ENCODE assay signal across 8 mouse cellular contexts in genomic region chr8:84661961-84662571, GRCm38 (mm10). TPM values are rescaled to one million over a fixed set of nuclear protein-coding genes. Genes with fewer than 3 reads are reported as not detected.
A peak's percentile ranks its signal among the peaks of the same experiment; 100 is the strongest.
DNase-seq lines count a peak whose midpoint lies in the region; ATAC-seq and TF ChIP-seq lines count a peak whose summit lies in the region.

No protein-coding gene starts in this region.

- TF ChIP-seq EP300 in heart, adult 2 months (IDR thresholded peaks at IDR 0.05; ENCODE audit: insufficient read depth, low read depth, low read length) = no peak

- H3K79me2 ChIP-seq in heart, adult 2 months (replicated peaks; ENCODE audit: control insufficient read depth, insufficient read depth, low read length) = no peaks in the 10 kb centered on the region

- H3K27ac ChIP-seq in heart, adult 2 months = peak overlapping the region; percentile 96
- peak overlapping the region; percentile 84 for H3K27ac ChIP-seq in hindbrain, embryonic 14.5 days
- H3K27ac ChIP-seq in liver, embryonic 12.5 days = peak overlapping the region; percentile 98
- H3K27ac ChIP-seq in neural tube, embryonic 14.5 days (ENCODE audit: low read depth, low read length) = peak overlapping the region; percentile 84

- no peak for TF ChIP-seq CTCF in heart, adult 2 months (IDR thresholded peaks at IDR 0.05)

- peak overlapping the region; percentile 93 for H3K9ac ChIP-seq in heart, adult 2 months (ENCODE audit: low read depth, low read length)
- H3K9ac ChIP-seq in hindbrain, embryonic 14.5 days = peak overlapping the region; percentile 71
- H3K9ac ChIP-seq in liver, embryonic 12.5 days = peak overlapping the region; percentile 92
- peak overlapping the region; percentile 76 for H3K9ac ChIP-seq in neural tube, embryonic 14.5 days (replicated peaks; ENCODE audit: low read depth, low read length)

- no peaks in the 10 kb centered on the region for H3K27me3 ChIP-seq in heart, adult 2 months (ENCODE audit: control insufficient read depth, insufficient read depth, low read length)
- H3K27me3 ChIP-seq in hindbrain, embryonic 14.5 days (ENCODE audit: control insufficient read depth, insufficient read depth, low read length) = no peaks in the 10 kb centered on the region
- H3K27me3 ChIP-seq in liver, embryonic 12.5 days (replicated peaks) = no peaks in the 10 kb centered on the region
- no peaks in the 10 kb centered on the region for H3K27me3 ChIP-seq in neural tube, embryonic 14.5 days (ENCODE audit: control insufficient read depth, insufficient read depth, low read length)

- no peak for DNase-seq in heart, adult 2 months
- DNase-seq in heart, adult 9 months (ENCODE audit: low spot score in 2 of 2) = no peak
- DNase-seq in MN1 (ENCODE audit: low spot score) = peak; percentile 57
- DNase-seq in hindbrain, embryonic 14.5 days (ENCODE audit: low spot score) = no peak
- peak; percentile 68 for DNase-seq in yolk sac, embryonic 10.5 days (ENCODE audit: low spot score)

- no peak for TF ChIP-seq POLR2A in heart, adult 2 months (IDR thresholded peaks at IDR 0.05; ENCODE audit: insufficient read depth, low read depth, low read length)

- peak overlapping the region; percentile 79 for H3K4me2 ChIP-seq in hindbrain, embryonic 14.5 days (replicated peaks)
- peak overlapping the region; percentile 98 for H3K4me2 ChIP-seq in liver, embryonic 12.5 days
- peak overlapping the region; percentile 88 for H3K4me2 ChIP-seq in neural tube, embryonic 14.5 days (ENCODE audit: low read depth, low read length)

- intact Hi-C loops in heart, adult 2 months (cut with DNase I) = loop anchor here (2.0 kb wide), 1 partner anchor 39 kb away; the partner anchor contains the start of gene Lyl1

- no peaks in the 10 kb centered on the region for H3K36me3 ChIP-seq in heart, adult 2 months (ENCODE audit: control insufficient read depth, insufficient read depth, low read length)
- H3K36me3 ChIP-seq in hindbrain, embryonic 14.5 days (replicated peaks; ENCODE audit: control insufficient read depth, insufficient read depth) = no peaks in the 10 kb centered on the region; the same call in 1 of the 2 replicates
- no peaks in the 10 kb centered on the region for H3K36me3 ChIP-seq in liver, embryonic 12.5 days
- no peaks in the 10 kb centered on the region for H3K36me3 ChIP-seq in neural tube, embryonic 14.5 days (ENCODE audit: control insufficient read depth, insufficient read depth, low read length)

- 0 out of 2 replicates have a peak, but pooled peaks have one; percentile 0 for ATAC-seq in erythroid progenitor cell, adult 5-6 weeks (replicated peaks; ENCODE audit: low FRiP score, poor library complexity, severe bottlenecking)
- peak; percentile 3 for ATAC-seq in hindbrain, embryonic 14.5 days (ENCODE audit: low FRiP score)
- 0 out of 2 replicates have a peak, but pooled peaks have one; percentile 1 for ATAC-seq in liver, embryonic 12.5 days
- ATAC-seq in neural tube, embryonic 14.5 days (ENCODE audit: low read depth) = peak; percentile 8; the same call in 1 of the 2 replicates

- H3K9me3 ChIP-seq in hindbrain, embryonic 14.5 days (ENCODE audit: control insufficient read depth, low read length) = no peaks in the 10 kb centered on the region
- no peaks in the 10 kb centered on the region for H3K9me3 ChIP-seq in liver, embryonic 12.5 days (replicated peaks)
- no peaks in the 10 kb centered on the region for H3K9me3 ChIP-seq in neural tube, embryonic 14.5 days (ENCODE audit: control insufficient read depth, low read length)

- no peaks in the 10 kb centered on the region; the same call in 1 of the 2 replicates for H3K4me1 ChIP-seq in heart, adult 2 months (ENCODE audit: control insufficient read depth, insufficient read depth, low read length)
- H3K4me1 ChIP-seq in hindbrain, embryonic 14.5 days (replicated peaks; ENCODE audit: control insufficient read depth, insufficient read depth, low read length) = peaks cover 45% of the 10 kb centered on the region
- H3K4me1 ChIP-seq in liver, embryonic 12.5 days = peaks cover 78% of the 10 kb centered on the region
- peaks cover 40% of the 10 kb centered on the region for H3K4me1 ChIP-seq in neural tube, embryonic 14.5 days (ENCODE audit: control insufficient read depth, insufficient read depth, low read length)

- WGBS in heart, adult 2 months = 1% methylated on average over 61 of the region's 61 CpGs
- WGBS in hindbrain, embryonic 14.5 days = under 1% methylated on average over 59 of the region's 61 CpGs
- 1% methylated on average over 60 of the region's 61 CpGs for WGBS in liver, embryonic 12.5 days (ENCODE audit: insufficient replicate concordance)
- WGBS in neural tube, embryonic 14.5 days = under 1% methylated on average over 61 of the region's 61 CpGs

- H3K4me3 ChIP-seq in heart, adult 2 months = peak overlapping the region; percentile 87
- H3K4me3 ChIP-seq in hindbrain, embryonic 14.5 days (replicated peaks; ENCODE audit: low read length) = peak overlapping the region; percentile 71
- peak overlapping the region; percentile 75 for H3K4me3 ChIP-seq in liver, embryonic 12.5 days
- peak overlapping the region; percentile 51 for H3K4me3 ChIP-seq in neural tube, embryonic 14.5 days (ENCODE audit: low read depth, low read length)

RNA-seq across cellular contexts. Expression of gene Ier2, which starts 0.6 kb away (rescaled TPM):
- total RNA-seq in heart, adult 2 months (2021) = 10 to 100 TPM; 11.8 to 13.0 TPM
- polyA plus RNA-seq in heart, adult 2 months (2012; rRNA removed) = 6.8 and 8.1 TPM in 2 replicates
- 10.9 and 16.2 TPM in 2 replicates for total RNA-seq in erythroid progenitor cell, adult 5-6 weeks (2015; ENCODE audit: low replicate concordance)
- 7.6 and 8.1 TPM in 2 replicates for total RNA-seq in erythroid progenitor cell, adult 5-6 weeks (2017; ENCODE audit: low replicate concordance)
- 17.4 and 20.1 TPM in 2 replicates for polyA plus RNA-seq in hindbrain, embryonic 14.5 days (2014; fragmentation: Nextera tagmentation; extraction: Ambion mirVana)
- 36.4 and 37.4 TPM in 2 replicates for polyA plus RNA-seq in liver, embryonic 12.5 days (2016; fragmentation: Nextera tagmentation; extraction: Ambion mirVana)
- polyA plus RNA-seq in neural tube, embryonic 14.5 days (2014; fragmentation: Nextera tagmentation; extraction: Ambion mirVana) = 14.4 and 20.9 TPM in 2 replicates

RNA-seq across cellular contexts. Expression of gene Trmt1, which starts 24.0 kb away (rescaled TPM):
- 10 to 100 TPM; 32.0 to 37.4 TPM for total RNA-seq in heart, adult 2 months (2021)
- polyA plus RNA-seq in heart, adult 2 months (2012; rRNA removed) = 39.9 and 50.8 TPM in 2 replicates
- 7.9 and 13.4 TPM in 2 replicates for total RNA-seq in erythroid progenitor cell, adult 5-6 weeks (2015; ENCODE audit: low replicate concordance)
- total RNA-seq in erythroid progenitor cell, adult 5-6 weeks (2017; ENCODE audit: low replicate concordance) = 18.4 and 23.1 TPM in 2 replicates
- 55.2 and 62.1 TPM in 2 replicates for polyA plus RNA-seq in hindbrain, embryonic 14.5 days (2014; fragmentation: Nextera tagmentation; extraction: Ambion mirVana)
- 57.3 and 62.0 TPM in 2 replicates for polyA plus RNA-seq in liver, embryonic 12.5 days (2016; fragmentation: Nextera tagmentation; extraction: Ambion mirVana)
- 59.8 and 70.2 TPM in 2 replicates for polyA plus RNA-seq in neural tube, embryonic 14.5 days (2014; fragmentation: Nextera tagmentation; extraction: Ambion mirVana)

RNA-seq across cellular contexts. Expression of gene Nacc1, which starts 25.6 kb away (rescaled TPM):
- total RNA-seq in heart, adult 2 months (2021) = 10 to 100 TPM; 30.5 to 31.0 TPM
- polyA plus RNA-seq in heart, adult 2 months (2012; rRNA removed) = 45.3 and 50.5 TPM in 2 replicates
- total RNA-seq in erythroid progenitor cell, adult 5-6 weeks (2015; ENCODE audit: low replicate concordance) = 24.3 and 25.6 TPM in 2 replicates
- 11.8 and 16.9 TPM in 2 replicates for total RNA-seq in erythroid progenitor cell, adult 5-6 weeks (2017; ENCODE audit: low replicate concordance)
- 17.8 and 18.1 TPM in 2 replicates for polyA plus RNA-seq in hindbrain, embryonic 14.5 days (2014; fragmentation: Nextera tagmentation; extraction: Ambion mirVana)
- 12.5 and 12.9 TPM in 2 replicates for polyA plus RNA-seq in liver, embryonic 12.5 days (2016; fragmentation: Nextera tagmentation; extraction: Ambion mirVana)
- polyA plus RNA-seq in neural tube, embryonic 14.5 days (2014; fragmentation: Nextera tagmentation; extraction: Ambion mirVana) = 15.3 and 16.6 TPM in 2 replicates

RNA-seq across cellular contexts. Expression of gene Lyl1, which starts 39.2 kb away (rescaled TPM):
- total RNA-seq in heart, adult 2 months (2021) = 1 to 10 TPM; 3.0 to 3.7 TPM
- polyA plus RNA-seq in heart, adult 2 months (2012; rRNA removed) = 4.0 and 7.7 TPM in 2 replicates
- total RNA-seq in erythroid progenitor cell, adult 5-6 weeks (2015; ENCODE audit: low replicate concordance) = 98.7 and 109 TPM in 2 replicates
- 54.7 and 70.5 TPM in 2 replicates for total RNA-seq in erythroid progenitor cell, adult 5-6 weeks (2017; ENCODE audit: low replicate concordance)
- 3.8 and 5.1 TPM in 2 replicates for polyA plus RNA-seq in hindbrain, embryonic 14.5 days (2014; fragmentation: Nextera tagmentation; extraction: Ambion mirVana)
- 82.3 and 83.1 TPM in 2 replicates for polyA plus RNA-seq in liver, embryonic 12.5 days (2016; fragmentation: Nextera tagmentation; extraction: Ambion mirVana)
- polyA plus RNA-seq in neural tube, embryonic 14.5 days (2014; fragmentation: Nextera tagmentation; extraction: Ambion mirVana) = 1.3 and 3.6 TPM in 2 replicates

Comparison
In these comparisons a context has a peak if more than half of its experiments do, and no peak if none do; other contexts are left out.
1. DNase-seq: peak in MN1 (single experiment) and yolk sac, embryonic 10.5 days (single experiment); none in heart, adult 2 months (0 of 2), heart, adult 9 months (0 of 2) and hindbrain, embryonic 14.5 days (single experiment).
2. Peak in every context shown above with its lines, with median percentiles within 50 percentile points of each other: H3K27ac ChIP-seq, H3K4me3 ChIP-seq, H3K9ac ChIP-seq, ATAC-seq and H3K4me2 ChIP-seq.